Comparison of ENCODE assay signal across 8 mouse cellular contexts in genomic region chr2:168127767-168128166, GRCm38 (mm10). TPM values are rescaled to one million over a fixed set of nuclear protein-coding genes. Genes with fewer than 3 reads are reported as not detected.
DNase-seq lines count a peak whose midpoint lies in the region; ATAC-seq and TF ChIP-seq lines count a peak whose summit lies in the region.

No protein-coding gene starts in this region.

- H3K4me1 ChIP-seq in heart, embryonic 11.5 days (ENCODE audit: control insufficient read depth, insufficient read depth, low read length) = peaks cover 29% of the 10 kb centered on the region
- peaks cover 58% of the 10 kb centered on the region for H3K4me1 ChIP-seq in E14TG2a.4 (replicated peaks; ENCODE audit: low read depth, low read length)
- H3K4me1 ChIP-seq in embryonic facial prominence, embryonic 14.5 days (ENCODE audit: control insufficient read depth, insufficient read depth, low read length) = no peaks in the 10 kb centered on the region
- peaks cover 40% of the 10 kb centered on the region for H3K4me1 ChIP-seq in limb, embryonic 10.5 days

- 83% methylated on average over 14 of the region's 14 CpGs for WGBS in heart, embryonic 11.5 days (ENCODE audit: insufficient replicate concordance)
- 86% methylated on average over 14 of the region's 14 CpGs for WGBS in embryonic facial prominence, embryonic 14.5 days
- 84% methylated on average over 14 of the region's 14 CpGs for WGBS in limb, embryonic 10.5 days

- ATAC-seq in heart, embryonic 11.5 days (replicated peaks; ENCODE audit: insufficient number of reproducible peaks, low FRiP score, low TSS enrichment) = no peak
- no peak for ATAC-seq in embryonic facial prominence, embryonic 14.5 days (ENCODE audit: low read depth)

- H3K4me3 ChIP-seq in heart, embryonic 11.5 days (ENCODE audit: low read depth, low read length) = no peak overlapping the region
- peak overlapping the region; percentile 57 for H3K4me3 ChIP-seq in E14TG2a.4 (replicated peaks; ENCODE audit: low read length)
- H3K4me3 ChIP-seq in embryonic facial prominence, embryonic 14.5 days (ENCODE audit: low read depth, low read length) = no peak overlapping the region
- H3K4me3 ChIP-seq in limb, embryonic 10.5 days = no peak overlapping the region

- DNase-seq in heart, postnatal 36 days = no peak
- no peak for DNase-seq in embryonic facial prominence, embryonic 14.5 days (ENCODE audit: low spot score)
- no peak for DNase-seq in limb, embryonic 10.5 days (ENCODE audit: low spot score)
- DNase-seq in thymus, postnatal 0 days (ENCODE audit: low spot score) = no peak
- no peak for DNase-seq in spleen, postnatal 14 days (ENCODE audit: low spot score in 2 of 2)
- no peak for DNase-seq in spleen, postnatal 4 days (ENCODE audit: low spot score in 2 of 2)

- TF ChIP-seq CTCF in E14TG2a.4 (conservative IDR thresholded peaks at IDR 0.05; ENCODE audit: low read length) = no peak

- intact Hi-C loops in heart, postnatal 36 days (cut with DNase I) = no loop called here

- no peaks in the 10 kb centered on the region for H3K27me3 ChIP-seq in heart, embryonic 11.5 days (ENCODE audit: control insufficient read depth, insufficient read depth, low read length)
- H3K27me3 ChIP-seq in E14TG2a.4 (ENCODE audit: insufficient read depth, low read length) = no peaks in the 10 kb centered on the region
- no peaks in the 10 kb centered on the region for H3K27me3 ChIP-seq in embryonic facial prominence, embryonic 14.5 days (replicated peaks; ENCODE audit: control insufficient read depth, insufficient read depth, low read length)
- H3K27me3 ChIP-seq in limb, embryonic 10.5 days (ENCODE audit: low read depth, poor library complexity, severe bottlenecking) = no peaks in the 10 kb centered on the region

- no peak overlapping the region; the same call in 1 of the 2 replicates for H3K4me2 ChIP-seq in heart, embryonic 11.5 days
- H3K4me2 ChIP-seq in embryonic facial prominence, embryonic 14.5 days (ENCODE audit: low read depth, low read length) = no peak overlapping the region

- H3K27ac ChIP-seq in heart, embryonic 11.5 days (ENCODE audit: low read depth, low read length) = peak overlapping the region; percentile 42; the same call in 1 of the 2 replicates
- H3K27ac ChIP-seq in embryonic facial prominence, embryonic 14.5 days (replicated peaks; ENCODE audit: low read depth, low read length) = 0 out of 2 replicates have a peak overlapping the region, but pooled peaks have one; percentile 62
- H3K27ac ChIP-seq in limb, embryonic 10.5 days = peak overlapping the region; percentile 83

- no peak overlapping the region for H3K9ac ChIP-seq in heart, embryonic 11.5 days (ENCODE audit: low read depth, low read length)
- H3K9ac ChIP-seq in embryonic facial prominence, embryonic 14.5 days (ENCODE audit: low read depth, low read length) = no peak overlapping the region

- H3K9me3 ChIP-seq in heart, embryonic 11.5 days (replicated peaks; ENCODE audit: control insufficient read depth, low read length) = no peaks in the 10 kb centered on the region
- H3K9me3 ChIP-seq in E14TG2a.4 (ENCODE audit: low read length) = peaks cover 5% of the 10 kb centered on the region; the same call in 1 of the 2 replicates
- no peaks in the 10 kb centered on the region for H3K9me3 ChIP-seq in embryonic facial prominence, embryonic 14.5 days (ENCODE audit: control insufficient read depth, low read length)
- H3K9me3 ChIP-seq in limb, embryonic 10.5 days (replicated peaks) = no peaks in the 10 kb centered on the region

- no peaks in the 10 kb centered on the region for H3K36me3 ChIP-seq in heart, embryonic 11.5 days (ENCODE audit: control insufficient read depth, insufficient read depth, low read length)
- H3K36me3 ChIP-seq in E14TG2a.4 (ENCODE audit: insufficient read depth, low read length) = no peaks in the 10 kb centered on the region
- H3K36me3 ChIP-seq in embryonic facial prominence, embryonic 14.5 days (ENCODE audit: control insufficient read depth, insufficient read depth, low read length) = no peaks in the 10 kb centered on the region
- no peaks in the 10 kb centered on the region for H3K36me3 ChIP-seq in limb, embryonic 10.5 days

RNA-seq across cellular contexts. Expression of gene Pard6b, which starts 47.0 kb away (rescaled TPM):
- polyA plus RNA-seq in heart, embryonic 11.5 days (2014; fragmentation: Nextera tagmentation; extraction: Ambion mirVana) = 8.9 and 11.8 TPM in 2 replicates
- 1 to 10 TPM; 2.7 to 3.1 TPM for total RNA-seq in heart, postnatal 36 days (2021)
- polyA plus RNA-seq in embryonic facial prominence, embryonic 14.5 days (2014; fragmentation: Nextera tagmentation; extraction: Ambion mirVana) = 2.9 and 3.0 TPM in 2 replicates
- polyA plus RNA-seq in limb, embryonic 10.5 days (2016; fragmentation: Nextera tagmentation; extraction: Ambion mirVana) = 4.5 and 6.0 TPM in 2 replicates
- polyA plus RNA-seq in thymus, postnatal 0 days (2015; fragmentation: Nextera tagmentation; extraction: Ambion mirVana) = 3.1 and 3.4 TPM in 2 replicates
